Mouse (Mus musculus): ENCODE data around the gene Dhx16. TPM values are rescaled to one million over a fixed set of nuclear protein-coding genes. Genes with fewer than 3 reads are reported as not detected.

Gene Dhx16
- polyA plus RNA-seq, 1 experiment from 2014 or later, result 30.8 TPM

- no peak for ATAC-seq (ENCODE audit: low FRiP score, low read depth)
- no peak overlapping the region for H3K27ac ChIP-seq (replicated peaks)
- no peak overlapping the region for H3K9ac ChIP-seq
- no peaks in the 10 kb centered on the region for H3K36me3 ChIP-seq
- H3K4me3 ChIP-seq, result no peak overlapping the region
- no peaks in the 10 kb centered on the region for H3K9me3 ChIP-seq
- H3K27me3 ChIP-seq, result no peaks in the 10 kb centered on the region
- 58% methylated on average over 2 of the region's 2 CpGs for WGBS
- no peak overlapping the region for H3K4me2 ChIP-seq
- H3K4me1 ChIP-seq (replicated peaks), result no peaks in the 10 kb centered on the region
Measured at GRCm38 (mm10) chr17:35939108-35939507, 59.5 kb downstream of the Dhx16 start.

GRCm38 (mm10) chr17:35939941-35940340 is 60.3 kb downstream of the Dhx16 start:
- Histone ChIP-seq H3K4me1 (replicated peaks) (no peaks in the 10 kb centered on the region), H3K9ac (no peak overlapping the region), H3K27ac (replicated peaks) (no peak overlapping the region), H3K27me3 (no peaks in the 10 kb centered on the region), H3K36me3 (no peaks in the 10 kb centered on the region), H3K4me2 (no peak overlapping the region), H3K4me3 (no peak overlapping the region), H3K9me3 (no peaks in the 10 kb centered on the region)
- ATAC-seq (ENCODE audit: low FRiP score, low read depth), result no peak
- 60% methylated on average over 1 of the region's 1 CpGs for WGBS

MicroRNAs within 50 kb of the gene (microRNA counts, 519-probe panel; counts per million panel counts)
- not detected for microRNA mmu-miR-1894-3p
- microRNA mmu-miR-1894-5p, result not detected

Small RNA genes lying within 50 kb of the gene (microRNA-seq; reads per million reads assigned to microRNA genes)
- not detected for gene Gm28033
- gene Mir1894, result not detected

Other genes with a start within 250 kb of the Dhx16 start
- 0.17 TPM in 1 of 2 replicates, not detected in the other for gene Mucl3, start 236.1 kb upstream of the Dhx16 start, polyA plus RNA-seq (2015; fragmentation: Nextera tagmentation; extraction: Ambion mirVana)
- 15.9 and 17.8 TPM in 2 replicates for gene Vars2, start 212.2 kb upstream of the Dhx16 start, polyA plus RNA-seq (2015; fragmentation: Nextera tagmentation; extraction: Ambion mirVana)
- gene Gtf2h4, start 206.1 kb upstream of the Dhx16 start, polyA plus RNA-seq (2015; fragmentation: Nextera tagmentation; extraction: Ambion mirVana), result 23.7 and 24.8 TPM in 2 replicates
- 106 and 110 TPM in 2 replicates for gene Ddr1, start 175.2 kb upstream of the Dhx16 start, polyA plus RNA-seq (2015; fragmentation: Nextera tagmentation; extraction: Ambion mirVana)
- 12.7 and 16.3 TPM in 2 replicates for gene Ier3, start 58.1 kb upstream of the Dhx16 start, polyA plus RNA-seq (2015; fragmentation: Nextera tagmentation; extraction: Ambion mirVana)
- gene Flot1, start 56.6 kb upstream of the Dhx16 start, polyA plus RNA-seq (2015; fragmentation: Nextera tagmentation; extraction: Ambion mirVana), result 111 and 116 TPM in 2 replicates
- 1,681 and 1,706 TPM in 2 replicates for gene Tubb5, start 41.5 kb upstream of the Dhx16 start, polyA plus RNA-seq (2015; fragmentation: Nextera tagmentation; extraction: Ambion mirVana)
- gene Mdc1, start 38.3 kb upstream of the Dhx16 start, polyA plus RNA-seq (2015; fragmentation: Nextera tagmentation; extraction: Ambion mirVana), result 10.0 and 10.5 TPM in 2 replicates
- gene Nrm, start 18.5 kb upstream of the Dhx16 start, polyA plus RNA-seq (2015; fragmentation: Nextera tagmentation; extraction: Ambion mirVana), result 22.1 and 22.6 TPM in 2 replicates
- gene Ppp1r18, start 14.2 kb upstream of the Dhx16 start, polyA plus RNA-seq (2015; fragmentation: Nextera tagmentation; extraction: Ambion mirVana), result 21.1 and 24.7 TPM in 2 replicates
- gene 2310061I04Rik, start 17.6 kb downstream of the Dhx16 start, polyA plus RNA-seq (2015; fragmentation: Nextera tagmentation; extraction: Ambion mirVana), result 63.7 and 68.6 TPM in 2 replicates
- gene Atat1, start 30.3 kb downstream of the Dhx16 start, polyA plus RNA-seq (2015; fragmentation: Nextera tagmentation; extraction: Ambion mirVana), result 343 and 422 TPM in 2 replicates
- gene Mrps18b, start 36.6 kb downstream of the Dhx16 start, polyA plus RNA-seq (2015; fragmentation: Nextera tagmentation; extraction: Ambion mirVana), result 57.0 and 59.1 TPM in 2 replicates
- gene Ppp1r10, start 36.6 kb downstream of the Dhx16 start, polyA plus RNA-seq (2015; fragmentation: Nextera tagmentation; extraction: Ambion mirVana), result 41.1 and 43.0 TPM in 2 replicates
- gene Abcf1, start 89.9 kb downstream of the Dhx16 start, polyA plus RNA-seq (2015; fragmentation: Nextera tagmentation; extraction: Ambion mirVana), result 76.1 and 81.0 TPM in 2 replicates
- gene Gnl1, start 100.0 kb downstream of the Dhx16 start, polyA plus RNA-seq (2015; fragmentation: Nextera tagmentation; extraction: Ambion mirVana), result 62.7 and 65.5 TPM in 2 replicates
- gene Prr3, start 100.4 kb downstream of the Dhx16 start, polyA plus RNA-seq (2015; fragmentation: Nextera tagmentation; extraction: Ambion mirVana), result 89.0 and 92.9 TPM in 2 replicates
- gene H2-T24, start 140.7 kb downstream of the Dhx16 start, polyA plus RNA-seq (2015; fragmentation: Nextera tagmentation; extraction: Ambion mirVana), result 9.0 and 9.9 TPM in 2 replicates
- gene H2-T23, start 153.0 kb downstream of the Dhx16 start, polyA plus RNA-seq (2015; fragmentation: Nextera tagmentation; extraction: Ambion mirVana), result 4.8 and 6.6 TPM in 2 replicates
- gene H2-T22, start 162.9 kb downstream of the Dhx16 start, polyA plus RNA-seq (2015; fragmentation: Nextera tagmentation; extraction: Ambion mirVana), result 7.4 and 7.9 TPM in 2 replicates
- gene Gm6034, start 163.1 kb downstream of the Dhx16 start, polyA plus RNA-seq (2015; fragmentation: Nextera tagmentation; extraction: Ambion mirVana), result not detected in 2 replicates
- gene Gm11127, start 178.6 kb downstream of the Dhx16 start, polyA plus RNA-seq (2015; fragmentation: Nextera tagmentation; extraction: Ambion mirVana), result not detected in 2 replicates
- gene Gm19684, start 241.9 kb downstream of the Dhx16 start, polyA plus RNA-seq (2015; fragmentation: Nextera tagmentation; extraction: Ambion mirVana), result not detected in 2 replicates
- gene Gm7030, start 249.6 kb downstream of the Dhx16 start, polyA plus RNA-seq (2015; fragmentation: Nextera tagmentation; extraction: Ambion mirVana), result not detected in 2 replicates

Data from hindbrain, embryonic 15.5 days (tissue).